Mouse (Mus musculus) heart, postnatal 25 days (tissue): ENCODE data around the gene Rwdd2b. TPM values are rescaled to one million over a fixed set of nuclear protein-coding genes. Genes with fewer than 3 reads are reported as not detected.

Source experiments
- DNase-seq: peaks from one replicate; pipeline ENCODE4 v3.0.0; 2022; ENCODE audit warnings: low spot score
- intact Hi-C: fragments of 180-260 bp; cut with DNase I; formaldehyde crosslinking; loops from one replicate; pipeline ENCODE4 v1.15.1; 2025
- total RNA-seq, 2 experiments: library from RNA; stranded (reverse); gene quantifications; 2 replicates each; pipeline ENCODE4 v1.2.3; 2021

Rwdd2b gene
- total RNA-seq, 2 experiments from 2014 or later: 4.9 to 5.8 TPM

- DNase-seq: peak; percentile 97
- intact Hi-C loops: no loop called here
Observed at GRCm38 (mm10) chr16:87432033-87432814, 8.1 kb downstream of the Rwdd2b start, which contains the start of gene Ltn1. TSS of gene Ltn1 (minus strand) at chr16:87432612.

GRCm38 (mm10) chr16:87427516-87427915 lies 12.9 kb downstream of the Rwdd2b start:
- intact Hi-C loops: no loop called here
- no peak for DNase-seq

- intact Hi-C loops: no loop called here
- no peak for DNase-seq
Observed at GRCm38 (mm10) chr16:87420662-87421061, 19.7 kb downstream of the Rwdd2b start.

- DNase-seq: no peak
- intact Hi-C loops: no loop called here
Observed at GRCm38 (mm10) chr16:87405001-87405400, 35.4 kb downstream of the Rwdd2b start.

GRCm38 (mm10) chr16:87393813-87394548 lies 46.4 kb downstream of the Rwdd2b start:
- intact Hi-C loops: loop anchor here (10.0 kb wide), 2 partner anchors 509 to 1589 kb away; partner anchors contain the start of gene Adamts1
- DNase-seq: peak; percentile 8

GRCm38 (mm10) chr16:87387444-87387977 lies 52.9 kb downstream of the Rwdd2b start:
- intact Hi-C loops: no loop called here
- DNase-seq: no peak

GRCm38 (mm10) chr16:87384366-87384765 lies 56.0 kb downstream of the Rwdd2b start:
- intact Hi-C loops: no loop called here
- no peak for DNase-seq

Other genes starting within 250 kb of the Rwdd2b start
- gene N6amt1, start 86.4 kb downstream of the Rwdd2b start, total RNA-seq: 10 to 100 TPM; 16.0 to 17.2 TPM
- gene Ltn1, start 8.0 kb downstream of the Rwdd2b start, total RNA-seq: 10 to 100 TPM; 19.7 to 21.8 TPM
- 10 to 100 TPM; 46.1 to 47.1 TPM for gene Usp16, start 14.1 kb upstream of the Rwdd2b start, total RNA-seq
- 100 to 1,000 TPM; 144 to 174 TPM for gene Cct8, start 55.3 kb upstream of the Rwdd2b start, total RNA-seq
- 1 to 10 TPM; 2.2 to 2.3 TPM for gene Map3k7cl, start 112.8 kb upstream of the Rwdd2b start, total RNA-seq